Mouse (Mus musculus) mesoderm, embryonic 11.5 days (tissue): ENCODE results near the gene Tmed11.
A peak's percentile ranks its signal among the peaks of the same experiment; 100 is the strongest.
"Not testable (repeated sequence)": the region's sequence is repeated elsewhere in the genome, so short reads cannot be mapped to it uniquely, and the experiment has no call there.

ENCODE experiments used
- DNase-seq: peaks from one replicate; pipeline ENCODE4 v3.0.0-alpha.2; 2012; ENCODE audit warnings: low read depth, low spot score

Gene Tmed11

GRCm38 (mm10) chr5:108795263-108795662 is at the start of gene Tmed11:
Tmed11 (minus strand) TSS chr5:108795363.
- not testable (repeated sequence) for DNase-seq

- DNase-seq, result peak; percentile 11
These were observed 41.0 kb upstream of the Tmed11 start for GRCm38 (mm10) chr5:108836156-108836555.

GRCm38 (mm10) chr5:108823276-108823675 is 28.1 kb upstream of the Tmed11 start:
- DNase-seq, result no peak

GRCm38 (mm10) chr5:108808750-108809149 is 13.6 kb upstream of the Tmed11 start, which contains the start of gene Vmn2r8:
Vmn2r8 (minus strand) TSS chr5:108808850.
- DNase-seq, result not testable (repeated sequence)

GRCm38 (mm10) chr5:108803646-108804045 is 8.5 kb upstream of the Tmed11 start:
- no peak for DNase-seq

- DNase-seq, result peak; percentile 14
These were observed 4.8 kb downstream of the Tmed11 start for GRCm38 (mm10) chr5:108790385-108790784.

GRCm38 (mm10) chr5:108774630-108775306 is 20.4 kb downstream of the Tmed11 start, which contains the start of gene Rnf212:
Rnf212 (minus strand) TSS chr5:108774982.
- DNase-seq, result no peak

GRCm38 (mm10) chr5:108760002-108760401 is 35.2 kb downstream of the Tmed11 start:
- DNase-seq, result no peak

- DNase-seq, result peak; percentile 18
These were observed 36.8 kb downstream of the Tmed11 start for GRCm38 (mm10) chr5:108758396-108758795.

GRCm38 (mm10) chr5:108751258-108751657 is 43.9 kb downstream of the Tmed11 start:
- DNase-seq, result not testable (repeated sequence)

- no peak for DNase-seq
These were observed 44.6 kb downstream of the Tmed11 start for GRCm38 (mm10) chr5:108750328-108751210.

GRCm38 (mm10) chr5:108744629-108745028 is 50.5 kb downstream of the Tmed11 start:
- DNase-seq, result no peak

GRCm38 (mm10) chr5:108743856-108744255 is 51.3 kb downstream of the Tmed11 start:
- peak; percentile 47 for DNase-seq

GRCm38 (mm10) chr5:108742596-108742995 is 52.6 kb downstream of the Tmed11 start:
- DNase-seq, result no peak

- DNase-seq, result no peak
These were observed 53.3 kb downstream of the Tmed11 start for GRCm38 (mm10) chr5:108741844-108742243.

GRCm38 (mm10) chr5:108727425-108727824 is 67.7 kb downstream of the Tmed11 start:
- no peak for DNase-seq
